Mouse (Mus musculus) ES-Bruce4 (cell line): ENCODE data around the gene 1700012P22Rik.

ENCODE experiments used
- CTCF ChIP-seq: IDR thresholded peaks from one replicate; pipeline ENCODE4 v1.8.1; 2011; ENCODE audit warnings: low read depth, low read length
- EP300 ChIP-seq: IDR thresholded peaks from 2 replicates; pipeline ENCODE4 v1.6.1; 2011; ENCODE audit warnings: low read depth, low read length; ENCODE audit not compliant: insufficient read depth
- POLR2A ChIP-seq: IDR thresholded peaks from one replicate; pipeline ENCODE4 v1.8.1; 2011; ENCODE audit warnings: low read length; ENCODE audit not compliant: insufficient read depth

GRCm38 (mm10) chr4:144406261-144406660, 32.3 kb downstream of the 1700012P22Rik start:
- TF ChIP-seq POLR2A (no peak), CTCF (no peak), EP300 (no peak)
